Mouse (Mus musculus) frontal cortex, adult 2 months (tissue): ENCODE results near the gene Syt2. TPM values are rescaled to one million over a fixed set of nuclear protein-coding genes. Genes with fewer than 3 reads are reported as not detected.

Source experiments
- DNase-seq, 2 experiments: peaks; one replicate each; pipeline ENCODE4 v3.0.0; 2022; ENCODE audit warnings: low spot score in 1 of 2; ENCODE audit errors: extremely low spot score in 1 of 2
- polyA plus RNA-seq: library from polyadenylated mRNA; depleted of rRNA; stranded (reverse); fragments of >200 nt; gene quantifications from 2 replicates; pipeline ENCODE4 v1.2.3, GENCODE M21; 2012

Gene Syt2
- polyA plus RNA-seq, 1 experiment, result 5.5 TPM

GRCm38 (mm10) chr1:134701191-134701590 is 54.7 kb downstream of the Syt2 start:
- DNase-seq, result no peak

- DNase-seq, result no peak
These were observed 56.8 kb downstream of the Syt2 start for GRCm38 (mm10) chr1:134703232-134703631.

- DNase-seq, result peak in 1 of 2 experiments; percentile 41
These were observed 58.2 kb downstream of the Syt2 start for GRCm38 (mm10) chr1:134704396-134705306.

- no peak for DNase-seq
These were observed 60.1 kb downstream of the Syt2 start for GRCm38 (mm10) chr1:134706549-134706948.

GRCm38 (mm10) chr1:134707516-134707915 is 61.0 kb downstream of the Syt2 start:
- DNase-seq, result no peak

GRCm38 (mm10) chr1:134708274-134708673 is 61.8 kb downstream of the Syt2 start:
- no peak for DNase-seq

GRCm38 (mm10) chr1:134708801-134709385 is 62.4 kb downstream of the Syt2 start:
- DNase-seq, result peak in 1 of 2 experiments; percentile 43

- DNase-seq, result no peak
These were observed 63.2 kb downstream of the Syt2 start for GRCm38 (mm10) chr1:134709411-134710306.

GRCm38 (mm10) chr1:134711061-134711460 is 64.6 kb downstream of the Syt2 start:
- DNase-seq, result no peak

- no peak for DNase-seq
These were observed 65.2 kb downstream of the Syt2 start for GRCm38 (mm10) chr1:134711653-134712052.

- DNase-seq, result no peak
These were observed 66.4 kb downstream of the Syt2 start for GRCm38 (mm10) chr1:134712781-134713299.

- no peak for DNase-seq
These were observed 67.0 kb downstream of the Syt2 start for GRCm38 (mm10) chr1:134713421-134713969.

GRCm38 (mm10) chr1:134714166-134714565 is 67.7 kb downstream of the Syt2 start:
- DNase-seq, result no peak

- no peak for DNase-seq
These were observed 68.6 kb downstream of the Syt2 start for GRCm38 (mm10) chr1:134715092-134715491.

- DNase-seq, result peak in 1 of 2 experiments; percentile 55
These were observed 73.3 kb downstream of the Syt2 start for GRCm38 (mm10) chr1:134719718-134720304.

GRCm38 (mm10) chr1:134721486-134721885 is 75.0 kb downstream of the Syt2 start:
- DNase-seq, result no peak

- DNase-seq, result no peak
These were observed 76.4 kb downstream of the Syt2 start for GRCm38 (mm10) chr1:134722891-134723290.

GRCm38 (mm10) chr1:134725276-134725675 is 78.8 kb downstream of the Syt2 start:
- peak in 1 of 2 experiments; percentile 47 for DNase-seq

- no peak for DNase-seq
These were observed 80.0 kb downstream of the Syt2 start for GRCm38 (mm10) chr1:134726480-134726879.

- DNase-seq, result no peak
These were observed 80.8 kb downstream of the Syt2 start for GRCm38 (mm10) chr1:134727256-134727655.
